Mouse (Mus musculus): ENCODE data around the gene Vwa5b1.

DNA sequence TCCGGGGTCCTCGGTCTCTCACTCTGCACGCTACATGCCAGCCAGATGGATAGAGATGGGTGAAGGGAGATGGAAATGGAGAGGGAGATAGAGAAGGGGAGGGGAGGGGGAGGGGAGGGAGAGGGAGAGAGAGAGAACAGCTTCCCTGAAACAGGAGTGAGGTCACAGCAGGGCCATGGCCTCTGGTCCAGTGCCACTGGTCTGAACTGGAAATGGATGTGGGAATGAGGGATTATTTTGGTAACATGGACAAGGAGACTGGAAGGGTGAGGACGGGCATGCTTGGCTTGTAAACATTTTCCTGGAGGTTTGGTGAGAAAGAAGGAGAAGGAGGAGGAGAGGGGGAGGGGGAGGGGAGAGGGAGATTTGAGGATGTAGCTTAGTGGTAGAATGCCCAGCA is 59.0 kb downstream of the Vwa5b1 start:
- no peak for TF ChIP-seq CTCF (IDR thresholded peaks at IDR 0.05; ENCODE audit: borderline replicate concordance, control insufficient read depth, extremely low read depth, insufficient read depth, low read length, poor library complexity)
- TF ChIP-seq POLR2A (IDR thresholded peaks at IDR 0.05; ENCODE audit: control insufficient read depth, extremely low read depth, insufficient read depth, low read length, poor library complexity) = no peak
